Mouse (Mus musculus) retina, postnatal 7 days (tissue): ENCODE data around the gene Ranbp17.

Source experiments
- DNase-seq: peaks from one replicate; pipeline ENCODE4 v3.0.0-alpha.2; 2012; ENCODE audit warnings: low read depth, low spot score

Ranbp17 gene

DNA sequence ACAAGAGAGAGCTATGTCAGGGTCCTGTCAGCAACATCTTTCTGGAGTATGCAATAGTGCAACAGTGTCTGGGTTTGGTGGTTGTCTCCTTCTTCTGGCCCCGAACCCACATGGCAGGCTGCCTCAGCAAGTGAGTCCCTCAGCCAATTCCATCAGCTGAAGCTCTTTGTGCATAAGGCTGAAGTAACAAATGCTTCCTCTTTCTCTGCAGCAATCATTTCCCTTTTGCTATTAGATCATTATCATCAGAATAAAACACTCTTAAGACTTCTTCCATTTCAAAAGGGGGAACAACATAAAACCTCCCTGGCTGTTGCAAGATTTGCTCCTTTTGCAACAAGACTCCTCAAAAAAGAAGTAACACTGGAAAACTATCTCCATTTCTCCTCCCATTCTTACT, 239.3 kb downstream of the Ranbp17 start:
- no peak for DNase-seq

DNA sequence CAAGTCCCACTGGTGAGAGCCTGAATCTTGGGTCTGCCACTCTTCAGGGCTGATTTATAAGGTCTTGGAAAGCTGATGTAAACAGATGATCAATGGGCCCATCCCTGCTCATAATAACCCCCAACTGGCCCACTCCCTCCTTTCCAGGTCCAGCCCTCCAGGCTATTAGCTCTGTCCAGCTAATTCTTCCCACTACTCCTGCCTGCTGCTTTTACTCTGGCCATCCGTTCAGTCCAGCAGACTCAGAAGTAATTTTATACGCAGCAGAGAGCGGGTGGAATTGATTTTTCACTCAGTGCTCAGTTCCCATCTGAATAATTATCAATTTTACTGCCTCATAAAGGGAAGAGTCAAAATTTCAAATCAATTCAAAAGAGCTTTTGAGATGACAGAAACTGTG, 273.3 kb downstream of the Ranbp17 start:
- no peak for DNase-seq

DNA sequence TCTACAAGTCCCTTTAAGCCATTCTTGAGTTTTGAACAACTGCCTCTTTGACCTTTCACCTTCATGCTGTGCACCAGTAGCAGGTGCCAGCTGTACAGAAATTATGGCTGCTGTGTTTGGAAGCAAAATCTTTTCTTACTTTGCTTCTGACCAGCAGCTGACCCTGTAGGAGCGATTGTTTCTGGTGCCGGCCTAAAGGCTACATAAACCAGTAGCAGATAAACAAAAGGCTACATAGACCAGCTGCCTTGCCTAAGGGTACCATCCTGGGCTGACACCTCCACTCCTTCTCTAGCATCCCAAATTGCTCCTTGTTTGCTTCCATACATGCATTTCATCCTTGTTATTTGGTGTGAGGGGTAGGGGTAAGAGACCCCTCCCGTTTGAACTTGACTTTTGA, 279.4 kb downstream of the Ranbp17 start:
- no peak for DNase-seq

DNA sequence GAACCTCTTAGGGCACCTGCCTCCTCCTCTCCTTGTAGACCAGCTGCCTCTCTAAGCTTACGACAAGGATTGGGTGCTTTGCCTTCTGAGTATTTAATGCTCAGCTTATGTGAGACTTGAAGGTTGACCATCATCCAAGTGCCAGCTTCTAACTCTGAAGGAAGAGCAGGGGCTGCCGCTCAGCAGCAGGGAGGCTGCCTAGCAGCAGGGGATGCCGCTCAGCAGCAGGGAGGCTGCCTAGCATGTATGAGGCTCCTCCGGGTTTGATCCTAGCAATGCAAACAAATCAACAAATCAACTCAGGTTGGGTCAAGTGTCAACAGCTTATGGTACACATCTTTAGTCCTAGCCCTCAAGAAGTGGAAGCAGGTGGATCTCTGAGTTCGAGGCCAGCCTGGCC, 281.5 kb downstream of the Ranbp17 start:
- no peak for DNase-seq

DNA sequence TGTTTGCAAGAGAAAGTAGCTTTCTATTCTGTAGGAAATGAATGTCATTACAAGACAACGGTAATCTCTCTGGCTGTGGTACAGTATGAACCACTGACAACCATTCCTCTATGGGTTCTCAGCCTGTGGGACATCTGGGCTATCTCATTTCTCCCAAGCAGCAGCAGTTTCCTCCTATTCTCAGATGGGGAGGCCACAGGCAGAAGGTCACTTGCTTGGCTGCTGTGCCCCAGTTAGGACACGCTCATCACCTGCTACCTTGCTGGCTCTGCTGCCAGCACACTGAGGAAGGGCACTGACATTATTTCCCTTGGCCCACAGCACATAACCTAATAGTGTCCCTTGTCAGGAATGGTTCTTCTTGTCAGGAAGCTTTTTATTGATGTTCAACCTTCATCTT, 285.4 kb downstream of the Ranbp17 start:
- DNase-seq = no peak

DNA sequence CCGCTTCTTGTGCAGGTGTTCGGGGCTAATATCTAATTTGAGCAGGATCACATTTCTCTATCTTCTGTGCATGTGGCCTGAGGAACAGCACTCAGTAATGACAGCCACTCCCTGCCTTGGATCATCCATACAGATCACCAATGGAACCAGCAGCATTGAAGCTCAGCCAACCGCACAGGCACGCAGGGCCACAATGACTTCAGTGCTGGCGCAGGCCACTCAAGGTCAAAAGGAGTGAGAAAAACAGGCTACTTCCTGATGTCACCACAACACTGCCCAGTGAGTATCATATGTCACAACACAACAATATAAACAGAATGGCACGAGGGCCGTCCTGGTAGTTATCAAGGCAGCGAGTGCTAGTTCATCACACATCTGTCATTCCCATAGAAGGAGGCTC, 287.0 kb downstream of the Ranbp17 start:
- no peak for DNase-seq

DNA sequence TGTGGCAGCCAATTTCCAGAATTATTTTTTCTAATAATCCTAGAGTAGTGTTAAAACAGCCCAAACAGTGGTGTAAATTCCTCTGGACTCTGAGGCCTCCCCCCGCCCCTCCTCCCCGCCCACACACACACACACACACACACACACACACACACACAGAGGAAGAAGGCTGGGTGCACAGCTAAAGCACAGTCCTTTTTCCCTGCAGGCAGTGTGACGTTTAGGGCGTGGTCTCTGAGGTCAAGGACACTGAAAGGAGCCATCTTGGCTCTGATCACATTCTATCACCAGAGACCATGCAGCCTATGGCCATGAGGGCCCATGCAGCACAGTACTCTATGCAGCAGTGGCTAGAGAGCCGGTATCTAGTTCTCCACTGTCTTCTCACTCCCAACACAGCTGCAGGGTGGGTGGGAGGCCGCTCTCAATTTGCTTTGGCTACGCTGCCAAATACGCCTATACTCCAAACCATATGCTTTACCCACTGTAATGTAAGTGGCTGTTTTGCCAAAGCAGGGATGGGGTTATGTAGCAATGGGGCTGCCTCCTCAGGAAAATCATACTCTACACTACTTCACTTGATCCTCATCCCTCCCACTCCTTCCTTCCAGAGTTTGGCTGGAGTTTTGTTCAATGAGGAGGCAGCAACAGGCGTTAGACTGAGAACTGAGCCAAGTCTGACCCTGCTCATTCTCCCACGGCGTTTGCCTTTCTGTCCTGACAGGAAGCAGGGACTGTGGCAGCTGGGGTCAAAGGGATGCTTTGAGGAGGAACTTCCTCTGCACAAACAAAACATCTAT, 291.8 kb downstream of the Ranbp17 start:
- no peak for DNase-seq

DNA sequence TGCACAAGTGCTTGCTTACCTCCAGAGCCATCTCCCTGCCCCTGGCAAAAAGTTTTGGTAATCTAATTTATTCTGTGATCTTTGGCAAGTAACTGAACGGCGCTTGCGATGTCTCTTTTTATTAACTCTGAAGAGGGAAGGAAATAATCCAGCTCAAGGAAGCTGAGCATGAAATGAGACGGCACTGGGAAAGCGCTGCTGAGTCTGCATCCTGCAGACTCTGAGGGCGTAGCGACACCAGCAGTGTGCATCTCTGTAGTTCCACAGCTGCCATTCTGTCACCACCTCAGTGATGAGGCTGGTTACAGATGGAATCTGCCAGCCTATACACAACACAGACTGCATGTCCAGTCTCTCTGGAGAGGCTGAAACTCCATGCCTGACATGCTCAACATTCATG, 292.8 kb downstream of the Ranbp17 start:
- DNase-seq = no peak

DNA sequence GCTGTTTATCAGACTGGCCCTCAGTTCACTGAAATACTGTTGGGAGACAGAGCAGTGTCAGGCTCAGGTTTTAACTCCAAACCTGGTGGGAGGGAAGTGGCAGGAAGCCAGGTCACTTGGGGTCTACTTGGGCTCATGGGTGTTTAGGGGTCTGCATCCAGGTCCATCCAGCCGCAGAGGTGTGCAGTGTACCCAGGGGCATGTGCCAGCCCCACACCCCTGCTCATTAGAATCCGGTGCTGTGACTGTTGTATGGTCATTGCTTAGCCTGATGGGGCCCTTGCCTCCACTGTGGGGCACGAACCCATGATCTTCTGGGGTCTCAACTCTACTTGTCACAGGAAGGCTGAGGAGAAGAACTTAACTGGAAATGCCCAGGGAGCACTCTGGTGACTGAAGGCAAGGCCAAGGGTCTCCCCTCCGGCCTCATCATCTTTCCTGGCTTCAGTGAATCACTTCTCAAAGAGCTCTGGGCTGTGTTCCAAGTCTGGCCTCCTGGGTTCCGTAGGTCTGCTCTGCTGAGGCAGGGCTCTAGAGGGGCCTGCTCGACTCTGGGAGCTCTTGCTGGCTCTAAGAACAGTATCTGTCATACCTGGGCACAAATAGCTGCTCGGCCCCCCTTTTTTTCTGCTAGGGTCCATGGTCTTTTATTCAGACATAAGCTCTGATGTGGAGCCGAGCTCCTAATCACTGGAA, 296.0 kb downstream of the Ranbp17 start:
- DNase-seq = no peak

DNA sequence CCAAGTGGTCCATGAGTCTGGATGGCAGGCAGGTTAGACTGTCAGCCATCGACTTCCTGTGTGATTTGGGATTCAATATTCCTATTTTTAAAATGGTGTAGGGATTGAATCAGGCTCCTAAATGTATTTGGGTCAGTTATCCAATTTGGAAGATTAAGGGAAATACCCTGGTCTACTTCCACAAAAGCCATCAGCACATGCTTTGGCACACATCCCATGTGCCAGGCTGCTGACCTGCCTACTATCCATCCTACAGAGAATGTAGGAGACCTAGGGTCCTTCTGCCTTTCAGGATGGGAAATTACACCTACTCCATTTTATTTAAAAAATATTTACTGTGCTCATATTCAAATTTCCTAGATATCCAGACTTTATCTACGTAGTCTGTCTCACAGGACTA, 306.1 kb downstream of the Ranbp17 start:
- no peak for DNase-seq

DNA sequence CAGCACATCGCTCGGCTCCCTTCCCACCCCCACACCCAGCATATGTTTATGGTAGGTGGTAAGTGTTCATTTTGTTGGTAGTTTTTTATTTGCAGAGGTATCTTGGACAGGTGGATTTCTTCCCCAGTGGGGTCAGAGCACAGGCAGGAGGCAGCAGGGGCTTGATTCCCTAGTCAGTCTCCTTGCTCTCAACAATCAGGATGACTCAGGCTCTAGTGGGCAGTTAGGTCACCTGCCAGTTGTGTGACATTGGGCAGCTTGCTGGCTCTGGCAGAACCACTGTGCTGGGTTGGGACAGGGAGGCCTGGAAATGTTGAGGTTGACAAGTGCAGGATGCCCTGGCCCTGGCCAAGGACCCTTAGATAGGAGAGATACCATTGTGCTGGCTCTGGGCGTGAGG, 308.6 kb downstream of the Ranbp17 start:
- DNase-seq = no peak

DNA sequence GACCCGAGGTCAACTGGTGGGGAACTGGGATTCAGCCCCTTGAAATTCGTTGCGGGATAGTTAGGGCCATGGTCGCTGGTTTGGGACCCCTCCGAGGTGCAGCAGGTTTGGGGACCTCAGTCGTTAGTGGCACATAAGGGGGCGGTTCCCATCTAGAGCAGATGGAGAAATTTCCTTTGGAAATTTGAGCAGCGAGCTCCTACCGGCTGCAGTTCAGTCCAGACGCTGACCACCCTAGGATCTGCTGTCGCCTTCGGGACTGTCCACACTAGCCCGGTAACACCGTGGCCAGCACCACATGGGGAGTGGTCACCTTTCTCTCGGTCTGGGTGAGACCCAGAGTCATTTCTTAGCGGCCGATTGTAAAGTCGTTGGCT, 309.2 kb downstream of the Ranbp17 start:
- DNase-seq = no peak

DNA sequence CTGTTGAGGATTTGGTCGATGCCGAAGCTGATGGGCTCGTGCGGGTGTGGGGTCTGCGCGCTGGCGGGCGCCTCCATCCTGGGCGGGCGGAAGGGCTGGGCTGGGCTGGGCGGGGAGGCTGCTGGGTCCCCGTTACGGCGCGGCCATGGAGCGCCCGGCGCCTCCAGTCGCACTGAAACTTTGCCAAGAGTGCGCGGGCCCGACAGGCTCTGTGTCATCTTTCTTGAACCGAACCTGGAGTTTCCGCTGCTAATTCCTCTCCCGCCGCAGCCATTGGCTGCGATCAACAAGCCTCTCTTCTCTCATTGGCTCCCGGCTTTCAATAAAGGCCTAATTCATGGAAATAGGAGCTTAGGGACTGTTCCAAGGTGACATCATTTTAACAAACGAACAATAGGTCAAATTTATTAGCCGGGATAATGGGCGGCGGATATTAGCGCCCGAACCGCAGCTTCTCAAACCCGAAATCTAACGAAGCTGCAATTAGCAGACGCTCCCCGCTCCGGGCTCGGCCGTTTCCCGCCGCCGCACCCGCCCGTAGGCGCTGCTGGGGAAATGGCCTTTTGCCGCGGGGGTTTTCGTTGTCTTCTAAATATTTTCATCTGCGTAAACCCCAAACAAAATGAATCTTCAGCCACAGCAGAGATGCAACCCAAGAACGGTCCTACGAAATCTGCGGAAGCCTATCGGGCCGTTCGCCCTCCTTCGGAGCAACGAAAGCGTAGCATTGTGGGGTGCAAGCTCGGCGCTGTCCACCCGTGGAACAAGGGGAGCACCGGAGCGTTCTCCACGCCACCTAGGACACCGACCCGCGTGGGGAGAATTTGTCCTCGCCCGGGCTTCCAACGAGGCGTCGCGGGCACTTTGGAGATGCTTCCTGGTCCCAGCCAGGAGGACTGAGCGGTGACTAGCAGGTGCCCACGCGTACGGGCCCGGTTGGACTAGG, 309.9 kb downstream of the Ranbp17 start, which contains the start of gene Tlx3:
Gene Tlx3 (minus strand): TSS at position 207 of the 946 bp plus-strand sequence.
- no peak for DNase-seq

DNA sequence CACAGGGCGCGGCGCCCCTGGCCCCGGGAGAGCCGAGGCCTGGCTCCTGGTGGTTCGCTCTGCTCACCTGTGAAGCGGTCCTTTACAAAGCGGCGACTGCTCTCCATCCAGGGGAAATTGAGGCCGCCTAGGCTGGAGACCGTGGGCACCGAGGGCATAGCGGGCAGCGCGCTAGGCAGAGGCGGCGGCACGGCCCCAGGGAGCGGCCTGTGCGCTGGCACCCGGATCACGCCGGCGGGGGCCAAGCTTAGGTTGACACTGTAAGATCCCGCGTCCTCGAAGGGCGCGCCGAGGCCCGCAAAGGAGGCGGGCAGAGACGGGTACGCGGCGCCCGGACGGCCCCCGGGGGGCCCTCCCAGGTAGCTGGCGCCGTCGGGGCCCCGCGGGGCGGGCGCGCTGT, 310.6 kb downstream of the Ranbp17 start:
- no peak for DNase-seq

DNA sequence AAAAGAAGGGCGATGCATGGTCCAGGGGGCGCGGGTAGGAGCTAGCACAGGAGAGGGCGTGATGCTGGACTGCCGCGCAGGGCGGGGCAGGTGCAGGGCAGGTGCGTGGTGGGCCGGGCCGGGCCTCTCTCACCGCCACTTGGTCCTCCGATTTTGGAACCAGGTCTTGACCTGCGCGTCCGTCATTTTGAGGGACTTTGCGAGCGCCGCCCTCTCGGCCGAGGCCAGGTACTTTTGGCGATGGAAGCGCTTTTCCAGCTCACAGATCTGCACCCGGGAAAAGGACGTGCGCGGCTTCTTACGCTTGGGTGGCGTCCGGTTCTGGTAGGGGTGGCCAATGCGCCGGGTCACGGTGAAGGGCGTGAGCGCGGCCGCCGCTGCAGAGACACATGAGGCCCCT, 311.2 kb downstream of the Ranbp17 start:
- DNase-seq = no peak

DNA sequence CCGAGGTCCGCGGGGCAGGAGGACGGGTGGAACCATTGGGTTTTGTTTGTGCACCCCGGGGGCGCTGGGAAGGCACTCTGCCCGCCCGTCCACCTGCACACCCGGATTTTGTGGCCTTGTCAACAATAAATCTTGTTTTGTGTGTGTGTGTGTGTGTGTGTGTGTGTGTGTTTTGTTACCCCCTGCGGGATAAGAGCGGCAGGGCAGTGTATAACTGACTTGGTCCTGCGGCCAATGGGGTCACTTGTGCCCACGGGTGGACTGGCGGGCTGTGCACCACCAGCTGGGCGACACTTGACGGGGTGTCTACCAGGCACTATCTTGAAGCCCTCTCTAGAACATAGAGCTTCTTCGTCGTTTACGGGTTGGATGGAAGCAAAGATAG, 311.9 kb downstream of the Ranbp17 start:
- DNase-seq = no peak

DNA sequence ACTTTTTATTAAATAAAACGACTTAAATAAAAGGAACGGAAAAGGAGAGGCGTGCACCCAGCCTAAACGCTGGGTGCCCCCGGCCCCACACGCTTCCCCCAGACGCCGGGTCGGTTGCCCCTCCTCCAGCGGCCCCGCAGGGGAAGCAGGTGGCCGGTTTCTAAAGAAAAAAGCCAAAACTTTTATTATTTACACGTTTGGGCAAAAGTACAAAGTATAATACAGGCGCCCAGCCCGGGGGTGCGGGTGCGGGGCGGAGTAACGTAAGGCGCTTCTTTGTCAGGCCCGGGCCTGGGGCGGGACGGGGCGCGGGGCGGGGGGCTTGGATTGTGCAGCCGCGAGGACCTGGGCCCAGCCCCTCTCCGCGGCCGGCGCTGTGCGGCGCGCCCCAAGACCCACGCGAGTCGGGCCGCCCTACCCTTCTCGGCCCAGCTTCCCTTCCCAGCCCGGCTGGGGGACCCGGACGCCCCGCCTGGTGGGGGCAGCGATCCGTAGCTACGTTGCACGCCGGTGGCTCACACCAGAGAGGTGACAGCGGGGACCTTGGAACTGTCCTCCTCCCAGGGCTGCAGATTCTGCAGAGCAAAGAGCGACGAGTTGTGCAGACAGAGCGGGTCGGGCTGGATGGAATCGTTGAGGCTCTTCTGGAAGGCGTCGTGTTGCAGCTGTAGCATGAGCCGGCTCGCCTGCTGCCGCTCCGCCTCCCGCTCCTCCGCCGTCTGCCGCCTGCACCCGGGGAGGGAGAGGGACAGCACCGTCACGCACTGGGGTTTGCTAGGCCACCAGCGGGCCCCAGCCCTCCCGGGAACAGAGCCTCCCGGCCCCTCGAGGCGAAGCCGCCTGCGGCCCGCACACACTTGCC, 312.6 kb downstream of the Ranbp17 start:
- no peak for DNase-seq

DNA sequence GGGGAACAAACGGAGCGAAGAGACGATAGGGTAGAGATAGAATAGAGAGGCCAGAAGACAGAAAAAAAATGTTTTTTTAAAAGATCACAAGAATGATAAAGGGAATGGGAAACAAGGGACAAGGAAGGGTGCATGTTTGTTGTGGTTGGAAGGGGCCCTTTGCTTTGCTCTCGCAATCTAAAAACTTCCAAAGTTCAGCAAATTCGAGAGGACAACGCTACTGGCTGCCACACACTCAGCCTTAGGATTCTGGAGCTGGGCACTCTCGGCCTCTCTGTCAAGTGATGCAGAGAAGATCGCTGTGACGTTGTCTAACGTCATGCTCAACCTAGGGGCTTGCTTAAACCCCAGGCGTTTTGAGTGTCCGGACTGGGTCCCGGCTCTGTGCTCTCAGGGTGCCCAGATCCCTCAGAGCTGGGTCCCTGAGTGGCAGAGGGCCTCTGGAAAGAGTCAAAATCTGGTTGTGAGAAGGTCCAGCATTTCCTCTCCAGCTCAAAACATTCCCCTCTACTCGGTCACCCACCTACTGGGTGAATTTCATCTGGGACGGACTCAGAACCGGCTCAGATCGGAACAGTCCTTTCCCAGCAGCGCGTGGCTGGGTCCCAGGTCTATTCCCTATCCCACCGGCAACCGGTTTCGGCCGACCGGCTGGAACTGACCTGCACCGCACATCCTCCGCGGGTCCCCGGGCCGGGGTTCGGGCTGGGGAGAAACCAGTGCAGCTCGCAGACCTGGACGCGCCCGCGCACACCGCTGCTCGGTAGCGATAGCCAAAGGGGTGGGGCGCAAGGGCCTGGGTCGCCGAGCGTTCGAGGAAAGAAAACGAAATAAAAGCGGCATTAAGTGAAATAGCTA, 313.4 kb downstream of the Ranbp17 start:
- DNase-seq = no peak

DNA sequence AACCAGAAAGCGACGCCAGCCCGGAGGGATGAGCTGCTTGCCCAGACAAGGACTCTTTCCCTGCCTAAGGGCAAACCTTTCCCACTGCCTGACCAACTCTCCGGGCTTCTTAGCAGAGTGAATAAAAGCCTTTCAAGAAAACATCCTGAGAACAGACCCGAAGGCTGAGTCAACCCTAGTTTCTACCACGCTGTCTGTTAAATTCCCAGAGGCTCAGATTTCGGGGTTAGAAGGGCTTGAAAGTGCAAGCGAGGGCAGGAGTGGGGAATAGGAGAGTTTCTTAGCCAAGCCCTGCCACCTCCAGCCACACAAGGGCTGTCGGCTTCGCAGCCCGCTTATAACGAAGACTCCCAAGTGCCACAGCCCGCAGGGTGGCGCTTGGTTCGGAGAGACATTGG, 314.4 kb downstream of the Ranbp17 start:
- no peak for DNase-seq

DNA sequence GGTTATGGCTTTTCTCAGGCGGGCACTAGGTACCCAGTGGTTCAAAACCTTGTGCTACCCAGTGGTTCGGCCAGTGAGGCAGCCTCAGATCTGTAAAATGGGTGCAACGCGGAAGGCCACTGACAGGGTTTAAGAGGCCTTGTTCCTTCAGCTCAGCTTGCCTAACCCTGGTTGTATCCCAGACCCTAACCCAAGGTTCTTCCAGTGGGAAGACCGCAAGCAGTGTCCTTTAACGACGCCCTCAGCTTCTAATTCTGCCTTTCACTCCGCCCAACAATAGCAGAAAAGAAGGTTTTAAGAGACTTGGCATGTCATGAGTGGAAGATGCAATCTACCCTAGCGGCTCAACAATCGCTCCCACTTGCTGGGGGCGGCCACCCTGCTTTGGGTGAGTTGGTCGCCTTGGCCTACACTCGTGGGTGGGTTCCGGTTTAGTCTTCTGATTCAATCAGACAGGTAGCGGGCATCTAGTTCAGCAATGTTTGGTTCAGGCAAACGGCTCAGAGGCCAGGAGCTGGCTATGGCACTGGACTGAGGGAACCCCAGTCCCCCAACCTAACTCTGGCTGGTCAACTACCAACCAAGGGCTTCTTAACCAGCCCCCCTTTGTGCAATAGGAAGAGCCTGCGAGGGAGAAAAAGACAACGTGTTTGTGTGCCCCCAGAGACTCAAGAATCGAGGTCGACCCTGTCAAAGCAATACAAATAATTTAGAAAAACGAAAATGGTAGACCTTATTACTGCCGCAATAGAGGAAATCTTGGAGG, 315.0 kb downstream of the Ranbp17 start:
- no peak for DNase-seq
